Mouse (Mus musculus): ENCODE results near the gene Ank3. TPM values are rescaled to one million over a fixed set of nuclear protein-coding genes. Genes with fewer than 3 reads are reported as not detected.

The Ank3 gene
- polyA plus RNA-seq, 1 experiment from 2014 or later: 18.0 TPM

DNA sequence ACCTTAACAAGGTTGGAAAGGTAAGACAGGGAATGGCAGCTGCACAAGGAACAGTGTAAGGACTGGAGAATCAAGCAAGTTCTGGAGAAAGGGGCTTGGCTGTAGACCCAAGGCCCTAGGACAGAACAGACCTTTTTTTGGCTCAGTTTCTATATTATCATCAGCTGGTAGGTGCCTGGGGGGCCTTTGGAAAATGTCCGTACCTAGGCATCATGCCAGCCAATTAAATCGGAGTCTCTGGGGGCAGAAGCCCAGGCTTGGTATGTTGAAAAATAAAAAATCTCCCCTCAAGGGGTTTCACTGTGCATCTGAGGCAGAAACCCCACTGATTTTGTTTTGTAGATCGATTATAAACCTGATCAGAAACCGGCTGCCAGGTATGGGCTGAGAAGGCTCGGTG lies 236.3 kb downstream of the Ank3 start:
- H3K36me3 ChIP-seq: no peaks in the 10 kb centered on the region
- 70% methylated on average over 5 of the region's 5 CpGs for WGBS
- no peaks in the 10 kb centered on the region for H3K27me3 ChIP-seq

DNA sequence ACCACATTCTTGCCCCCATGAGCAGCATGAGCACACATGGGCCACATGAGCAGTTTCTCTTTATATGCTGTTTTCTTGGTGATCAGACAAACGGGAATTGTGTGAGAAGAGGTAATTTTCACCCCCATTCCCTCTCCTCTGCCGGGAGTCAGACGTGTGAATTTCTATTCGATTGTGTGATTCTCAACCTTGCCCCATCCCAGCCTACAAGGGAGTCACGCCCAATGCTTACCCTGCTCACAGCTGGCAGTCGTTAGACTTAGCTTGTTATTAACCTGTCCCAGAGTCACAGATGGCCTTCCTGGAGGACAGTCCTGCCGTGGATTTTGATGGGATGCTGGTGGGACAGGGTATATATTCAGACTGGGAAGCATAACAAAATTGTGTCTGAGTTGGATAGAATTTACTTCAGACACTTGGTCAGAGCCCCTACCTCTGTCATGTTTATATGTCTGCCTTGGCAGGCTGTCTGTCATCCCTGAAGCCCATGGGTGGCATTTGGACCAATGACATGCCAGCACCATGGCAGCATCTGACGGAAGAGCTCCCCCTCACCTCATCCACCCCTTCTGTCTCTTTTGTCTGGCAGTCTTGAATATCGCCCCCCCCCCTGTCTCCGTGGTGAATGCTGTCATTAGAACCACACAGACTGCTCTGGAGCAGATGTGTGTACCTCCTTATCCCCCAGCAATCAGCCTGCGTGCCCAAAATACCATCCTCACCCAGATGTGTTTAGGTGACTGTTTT lies 237.5 kb downstream of the Ank3 start:
- Histone ChIP-seq H3K4me3 (no peak overlapping the region), H3K9me3 (no peaks in the 10 kb centered on the region), H3K9ac (no peak overlapping the region), H3K4me1 (no peaks in the 10 kb centered on the region), H3K27me3 (no peaks in the 10 kb centered on the region), H3K27ac (no peak overlapping the region), H3K4me2 (no peak overlapping the region), H3K36me3 (no peaks in the 10 kb centered on the region)
- 48% methylated on average over 11 of the region's 11 CpGs for WGBS
- ATAC-seq (ENCODE audit: borderline replicate concordance, extremely low read depth, low FRiP score, low TSS enrichment): no peak

More for the DNA sequence above, 236.3 kb downstream of the Ank3 start:
- Histone ChIP-seq H3K4me2 (no peak overlapping the region), H3K9ac (no peak overlapping the region), H3K4me3 (no peak overlapping the region), H3K9me3 (no peaks in the 10 kb centered on the region), H3K27ac (no peak overlapping the region), H3K4me1 (0 out of 2 replicates have a peak, but pooled peaks cover 4% of the 10 kb centered on the region)
- no peak for ATAC-seq (ENCODE audit: borderline replicate concordance, extremely low read depth, low FRiP score, low TSS enrichment)

DNA sequence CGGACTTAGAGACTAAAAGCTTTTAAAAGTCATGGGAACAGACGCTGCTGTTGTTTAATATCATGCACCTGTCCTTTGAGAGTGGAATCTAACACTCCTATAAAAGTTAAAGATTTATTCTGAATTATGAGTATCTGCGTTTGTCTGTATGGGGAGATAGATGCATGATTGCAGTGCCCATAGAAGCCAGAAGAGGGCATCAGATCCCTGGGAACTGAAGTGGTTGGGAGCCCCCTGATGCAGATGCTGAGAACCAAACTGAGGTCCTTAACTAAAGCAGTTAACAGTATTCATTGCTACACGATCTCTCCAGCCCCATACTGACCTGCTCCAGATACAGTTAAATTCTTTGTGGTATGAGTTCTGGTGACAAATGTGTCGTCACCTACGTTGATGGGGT lies 240.6 kb downstream of the Ank3 start:
- H3K27ac ChIP-seq: no peak overlapping the region
- WGBS: 88% methylated on average over 6 of the region's 6 CpGs
- H3K4me3 ChIP-seq: no peak overlapping the region
- H3K4me2 ChIP-seq: no peak overlapping the region
- no peak for ATAC-seq (ENCODE audit: borderline replicate concordance, extremely low read depth, low FRiP score, low TSS enrichment)
- H3K27me3 ChIP-seq: no peaks in the 10 kb centered on the region
- no peaks in the 10 kb centered on the region for H3K9me3 ChIP-seq
- no peak overlapping the region for H3K9ac ChIP-seq
- no peaks in the 10 kb centered on the region for H3K4me1 ChIP-seq
- no peaks in the 10 kb centered on the region for H3K36me3 ChIP-seq

DNA sequence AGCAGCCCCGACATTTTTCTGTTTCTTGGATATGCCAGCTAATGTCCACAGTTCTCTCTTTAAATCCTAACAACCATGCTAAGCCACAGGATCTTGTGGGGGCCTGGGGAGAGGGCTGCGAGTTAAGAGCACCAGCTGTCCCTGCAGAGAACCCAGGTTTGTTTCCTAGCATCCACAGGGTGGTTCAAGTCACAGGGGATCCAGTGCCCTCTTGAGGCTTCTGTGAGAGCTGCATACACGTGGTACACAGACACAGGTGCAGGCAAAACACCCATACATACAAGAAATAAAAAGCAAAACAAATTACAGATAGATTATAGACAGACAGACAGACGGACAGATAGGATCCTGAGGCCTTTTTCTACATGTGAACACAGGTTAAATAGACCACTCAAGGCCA lies 242.0 kb downstream of the Ank3 start:
- 78% methylated on average over 4 of the region's 4 CpGs for WGBS
- Histone ChIP-seq H3K4me3 (no peak overlapping the region), H3K4me2 (no peak overlapping the region), H3K9ac (no peak overlapping the region), H3K9me3 (no peaks in the 10 kb centered on the region), H3K27ac (no peak overlapping the region), H3K4me1 (no peaks in the 10 kb centered on the region), H3K27me3 (no peaks in the 10 kb centered on the region), H3K36me3 (no peaks in the 10 kb centered on the region)
- ATAC-seq (ENCODE audit: borderline replicate concordance, extremely low read depth, low FRiP score, low TSS enrichment): no peak

DNA sequence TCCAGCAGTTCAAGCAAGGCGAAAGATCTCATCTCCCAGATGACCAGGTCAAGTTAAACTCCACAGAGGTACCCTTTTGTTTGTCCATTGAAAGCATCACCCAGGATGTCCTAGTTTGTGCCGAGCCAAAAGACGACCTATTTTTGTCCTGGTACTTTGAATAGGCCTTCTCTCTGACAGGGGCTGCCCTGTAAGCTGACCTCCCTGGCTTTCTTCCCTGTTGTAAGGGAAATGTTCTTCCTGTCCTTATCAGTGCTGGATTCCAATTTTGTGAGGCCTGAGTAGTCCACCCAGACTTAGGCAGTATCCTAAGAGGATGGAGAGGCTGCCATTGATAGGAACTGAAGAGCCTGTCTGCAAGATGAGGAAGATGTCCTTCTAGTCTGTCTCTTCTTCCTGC lies 244.9 kb downstream of the Ank3 start:
- 39% methylated on average over 3 of the region's 3 CpGs for WGBS
- Histone ChIP-seq H3K4me2 (no peak overlapping the region), H3K27me3 (no peaks in the 10 kb centered on the region), H3K9me3 (no peaks in the 10 kb centered on the region), H3K27ac (no peak overlapping the region), H3K36me3 (no peaks in the 10 kb centered on the region), H3K9ac (no peak overlapping the region), H3K4me3 (no peak overlapping the region), H3K4me1 (no peaks in the 10 kb centered on the region)
- ATAC-seq (ENCODE audit: borderline replicate concordance, extremely low read depth, low FRiP score, low TSS enrichment): no peak

GRCm38 (mm10) chr10:69643986-69644385 lies 245.4 kb downstream of the Ank3 start:
- no peaks in the 10 kb centered on the region for H3K27me3 ChIP-seq
- H3K9me3 ChIP-seq: no peaks in the 10 kb centered on the region
- H3K4me2 ChIP-seq: no peak overlapping the region
- H3K9ac ChIP-seq: no peak overlapping the region
- H3K4me1 ChIP-seq: no peaks in the 10 kb centered on the region
- no peaks in the 10 kb centered on the region for H3K36me3 ChIP-seq
- 65% methylated on average over 6 of the region's 6 CpGs for WGBS
- no peak overlapping the region for H3K27ac ChIP-seq
- H3K4me3 ChIP-seq: no peak overlapping the region
- no peak for ATAC-seq (ENCODE audit: borderline replicate concordance, extremely low read depth, low FRiP score, low TSS enrichment)

DNA sequence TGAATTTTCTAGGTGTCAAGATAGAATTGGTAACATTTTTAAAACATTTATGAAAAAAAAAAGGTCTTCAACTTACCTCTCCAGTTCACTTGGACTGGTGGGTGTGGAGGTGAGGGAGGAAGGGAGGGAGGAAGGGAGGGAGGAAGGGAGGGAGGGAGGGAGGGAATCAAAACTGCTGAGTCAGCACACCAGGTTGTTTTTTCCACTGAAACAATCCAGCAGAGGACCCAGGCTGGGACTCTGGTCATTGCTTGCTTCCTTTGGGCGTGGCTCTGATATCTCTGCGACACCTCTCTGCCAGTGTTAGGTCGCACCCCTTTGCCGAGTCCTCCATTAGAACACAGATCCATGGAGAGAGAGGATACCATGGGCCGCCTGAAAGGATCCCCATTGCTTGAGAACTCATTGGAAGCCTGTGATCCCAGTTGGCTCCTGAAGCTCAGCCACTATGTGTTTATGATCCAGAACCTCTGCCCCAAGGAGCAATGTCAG lies 246.8 kb downstream of the Ank3 start:
- Histone ChIP-seq H3K4me1 (0 out of 2 replicates have a peak, but pooled peaks cover 3% of the 10 kb centered on the region), H3K27me3 (no peaks in the 10 kb centered on the region), H3K9me3 (no peaks in the 10 kb centered on the region), H3K36me3 (no peaks in the 10 kb centered on the region), H3K27ac (no peak overlapping the region), H3K9ac (no peak overlapping the region), H3K4me2 (no peak overlapping the region), H3K4me3 (no peak overlapping the region)
- ATAC-seq (ENCODE audit: borderline replicate concordance, extremely low read depth, low FRiP score, low TSS enrichment): no peak
- WGBS: 76% methylated on average over 5 of the region's 5 CpGs

- WGBS: 87% methylated on average over 9 of the region's 9 CpGs
- no peak overlapping the region for H3K27ac ChIP-seq
- no peaks in the 10 kb centered on the region for H3K9me3 ChIP-seq
- H3K4me2 ChIP-seq: no peak overlapping the region
- 0 out of 2 replicates have a peak, but pooled peaks cover 3% of the 10 kb centered on the region for H3K4me1 ChIP-seq
- no peak overlapping the region for H3K9ac ChIP-seq
- no peaks in the 10 kb centered on the region for H3K36me3 ChIP-seq
- no peak overlapping the region for H3K4me3 ChIP-seq
- no peak for ATAC-seq (ENCODE audit: borderline replicate concordance, extremely low read depth, low FRiP score, low TSS enrichment)
- H3K27me3 ChIP-seq: no peaks in the 10 kb centered on the region
Observed at GRCm38 (mm10) chr10:69645929-69646328, 247.4 kb downstream of the Ank3 start.

DNA sequence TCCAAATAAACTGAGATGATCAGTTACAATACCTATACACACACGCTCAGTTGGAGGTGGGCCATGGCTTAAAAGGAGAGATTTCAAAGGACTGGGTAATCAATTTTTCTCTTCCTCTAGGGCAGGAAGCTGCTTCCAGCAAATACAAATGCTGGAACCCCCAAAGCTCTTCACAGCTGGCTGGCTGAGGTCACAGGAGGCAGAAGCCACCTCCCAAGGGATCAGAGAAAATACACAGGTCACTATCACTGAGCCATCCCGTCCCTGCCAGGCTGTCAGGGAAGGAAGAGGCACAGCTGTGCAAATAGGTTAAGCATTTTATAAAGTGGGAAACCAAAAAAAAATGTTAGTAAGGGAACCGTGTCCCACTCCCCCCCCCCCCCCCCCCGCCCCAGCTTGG lies 251.5 kb downstream of the Ank3 start:
- no peaks in the 10 kb centered on the region for H3K36me3 ChIP-seq
- no peaks in the 10 kb centered on the region for H3K9me3 ChIP-seq
- WGBS: 24% methylated on average over 3 of the region's 4 CpGs
- no peaks in the 10 kb centered on the region for H3K27me3 ChIP-seq
- H3K4me2 ChIP-seq: no peak overlapping the region
- ATAC-seq (ENCODE audit: borderline replicate concordance, extremely low read depth, low FRiP score, low TSS enrichment): no peak
- H3K27ac ChIP-seq: no peak overlapping the region
- H3K4me1 ChIP-seq: peaks cover 26% of the 10 kb centered on the region
- H3K4me3 ChIP-seq: no peak overlapping the region
- no peak overlapping the region for H3K9ac ChIP-seq

- no peaks in the 10 kb centered on the region for H3K36me3 ChIP-seq
- ATAC-seq (ENCODE audit: borderline replicate concordance, extremely low read depth, low FRiP score, low TSS enrichment): peak; percentile 53; the same call in 1 of the 2 replicates
- H3K4me3 ChIP-seq: no peak overlapping the region
- H3K9me3 ChIP-seq: no peaks in the 10 kb centered on the region
- peak overlapping the region; percentile 4; the same call in 1 of the 2 replicates for H3K4me2 ChIP-seq
- H3K27ac ChIP-seq: peak overlapping the region; percentile 42
- H3K9ac ChIP-seq: no peak overlapping the region
- WGBS: 19% methylated on average over 5 of the region's 5 CpGs
- peaks cover 34% of the 10 kb centered on the region for H3K4me1 ChIP-seq
- H3K27me3 ChIP-seq: no peaks in the 10 kb centered on the region
Observed at GRCm38 (mm10) chr10:69652660-69653059, 254.1 kb downstream of the Ank3 start.

GRCm38 (mm10) chr10:69653121-69653677 lies 254.6 kb downstream of the Ank3 start:
- Histone ChIP-seq H3K9ac (no peak overlapping the region), H3K4me3 (no peak overlapping the region), H3K27ac (peak overlapping the region; percentile 3; the same call in 1 of the 2 replicates), H3K9me3 (no peaks in the 10 kb centered on the region), H3K4me1 (peaks cover 34% of the 10 kb centered on the region), H3K36me3 (no peaks in the 10 kb centered on the region), H3K4me2 (0 out of 2 replicates have a peak overlapping the region, but pooled peaks have one; percentile 4), H3K27me3 (no peaks in the 10 kb centered on the region)
- 6% methylated on average over 5 of the region's 5 CpGs for WGBS
- ATAC-seq (ENCODE audit: borderline replicate concordance, extremely low read depth, low FRiP score, low TSS enrichment): peak; percentile 41; the same call in 1 of the 2 replicates

- Histone ChIP-seq H3K4me2 (no peak overlapping the region), H3K4me3 (no peak overlapping the region), H3K27me3 (no peaks in the 10 kb centered on the region), H3K9ac (no peak overlapping the region), H3K9me3 (no peaks in the 10 kb centered on the region), H3K27ac (no peak overlapping the region), H3K4me1 (peaks cover 34% of the 10 kb centered on the region), H3K36me3 (no peaks in the 10 kb centered on the region)
- WGBS: 83% methylated on average over 2 of the region's 2 CpGs
- no peak for ATAC-seq (ENCODE audit: borderline replicate concordance, extremely low read depth, low FRiP score, low TSS enrichment)
Observed at GRCm38 (mm10) chr10:69654176-69654575, 255.6 kb downstream of the Ank3 start.
